Mouse (Mus musculus) kidney, postnatal 4 days (tissue): ENCODE measurements around the gene Kif20b.

ENCODE experiments used
- DNase-seq, 2 experiments: peaks; one replicate each; pipeline ENCODE4 v3.0.0; 2021; ENCODE audit warnings: mixed read lengths in 2 of 2

Kif20b gene

DNA sequence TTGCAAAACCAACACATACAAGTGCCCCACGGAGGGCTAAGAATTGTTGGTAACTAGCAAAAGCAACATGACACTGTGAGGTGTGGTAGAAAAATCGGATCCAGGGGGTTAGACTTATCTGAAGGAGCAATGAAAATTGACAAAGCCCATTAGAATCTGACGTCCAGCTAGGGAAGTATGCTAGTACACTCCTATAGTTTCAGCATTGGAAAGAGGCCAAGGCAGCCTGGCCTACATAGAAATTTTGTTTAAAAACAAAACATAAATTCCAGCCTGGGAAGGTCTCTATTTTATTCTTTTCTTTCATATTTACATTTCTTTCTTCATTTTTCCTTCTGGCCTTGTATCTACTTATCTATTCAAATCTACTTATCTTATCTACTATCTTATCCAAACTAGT, 1.6 kb upstream of the Kif20b start:
- DNase-seq: no peak

DNA sequence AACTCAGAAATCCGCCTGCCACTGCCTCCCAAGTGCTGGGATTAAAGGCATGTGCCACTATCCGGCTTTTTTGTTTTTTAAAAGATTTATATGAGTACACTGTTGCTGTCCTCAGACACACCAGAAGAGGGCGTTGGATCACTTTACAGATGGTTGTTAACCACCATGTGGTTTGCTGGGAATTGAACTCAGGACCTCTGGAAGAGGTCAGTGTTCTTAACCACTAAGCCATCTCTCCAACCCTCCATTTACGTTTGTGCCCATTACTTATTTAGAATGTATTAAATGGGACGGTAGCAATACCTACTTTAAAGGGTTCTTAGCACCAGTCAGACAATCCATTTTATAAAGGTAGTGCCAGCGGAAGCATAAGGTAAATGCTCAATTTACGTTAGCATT, 909 bp upstream of the Kif20b start:
- DNase-seq: peak; percentile 9 to 13

DNA sequence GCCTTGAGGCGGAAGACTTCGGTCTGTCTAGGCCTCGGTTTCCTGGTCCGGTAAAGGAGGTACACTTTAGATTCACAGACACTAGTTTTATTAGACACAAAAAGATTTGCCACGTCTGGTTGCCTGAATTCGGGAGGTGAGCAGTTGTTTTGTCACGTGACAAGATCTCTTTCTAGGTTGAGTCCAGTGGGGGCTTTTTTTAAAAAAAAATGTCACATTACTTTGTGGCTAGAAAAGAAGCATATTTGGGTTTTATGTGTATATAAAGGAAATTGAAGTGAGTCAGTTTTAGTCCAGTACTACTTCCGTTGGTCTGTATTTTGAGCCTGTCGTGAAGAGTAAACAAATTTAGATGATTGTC, 422 bp downstream of the Kif20b start:
- no peak for DNase-seq

DNA sequence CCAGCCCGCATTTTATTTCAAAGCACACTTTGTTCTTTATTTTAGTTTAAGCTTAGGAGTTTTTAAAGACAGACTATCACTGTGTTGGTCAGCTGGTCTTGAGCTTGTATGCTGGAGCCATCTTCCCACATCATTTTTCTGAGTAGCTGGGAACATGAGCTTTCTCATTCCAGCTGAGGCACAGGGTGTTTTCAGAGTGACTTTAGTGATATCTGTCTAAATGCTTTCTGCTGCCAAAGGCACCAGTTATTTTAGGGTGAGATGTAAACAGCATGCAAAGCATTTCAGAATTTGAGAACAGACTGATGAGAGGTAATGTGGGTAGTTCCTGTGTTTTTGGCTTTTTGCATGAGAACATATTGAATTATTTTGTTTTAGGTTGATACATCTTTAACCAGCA, 25.0 kb downstream of the Kif20b start:
- DNase-seq: no peak

DNA sequence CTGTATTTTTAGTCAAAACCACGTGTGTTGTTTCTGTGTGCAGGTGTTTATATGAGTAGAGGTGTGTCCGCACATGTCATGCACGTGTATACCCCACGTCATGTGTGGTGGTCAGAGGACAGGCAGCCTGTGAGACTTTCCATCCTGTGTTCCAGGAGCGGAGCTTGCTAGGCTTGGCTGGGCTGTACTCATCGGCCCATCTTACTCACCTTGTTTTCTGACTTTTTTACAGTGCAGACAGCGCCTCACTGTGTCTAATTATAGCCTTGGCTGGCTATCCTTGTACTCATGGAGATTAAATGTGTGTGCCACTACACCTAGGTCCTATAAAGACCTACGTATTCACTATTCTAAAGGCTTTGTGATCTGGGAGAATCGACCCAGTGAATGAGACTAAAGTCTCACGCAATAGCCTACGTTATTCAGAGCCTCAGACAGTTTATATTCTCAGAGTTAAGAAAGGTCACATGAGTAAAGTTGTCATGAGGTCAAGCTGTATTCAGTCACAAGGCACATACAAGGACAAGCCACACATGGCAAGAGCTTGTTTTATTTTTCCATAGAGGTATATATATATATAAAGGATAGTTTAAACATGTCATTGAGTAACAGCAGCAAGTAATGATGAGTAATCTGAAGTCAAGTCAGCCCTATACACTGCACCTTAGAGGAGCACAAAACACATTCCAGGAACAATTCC, 31.8 kb downstream of the Kif20b start:
- DNase-seq: no peak

DNA sequence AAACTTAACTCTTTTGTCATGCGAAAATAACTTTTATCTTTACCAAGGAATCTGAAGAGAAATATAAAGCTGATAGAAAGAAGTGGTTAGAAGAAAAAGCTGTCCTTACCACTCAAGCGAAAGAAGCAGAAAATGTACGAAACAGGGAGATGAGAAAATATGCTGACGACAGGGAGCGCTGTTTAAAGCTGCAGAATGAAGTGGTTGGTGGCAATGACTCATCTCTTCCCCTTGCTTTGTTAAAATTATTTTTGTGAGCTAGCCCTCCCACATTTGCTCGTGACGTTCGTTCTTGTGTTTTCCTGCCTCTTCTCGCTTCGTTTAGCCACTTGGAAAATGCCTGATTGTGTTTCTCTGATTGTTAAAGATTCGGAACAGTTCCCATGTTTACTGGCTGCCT, 37.2 kb downstream of the Kif20b start:
- DNase-seq: no peak

DNA sequence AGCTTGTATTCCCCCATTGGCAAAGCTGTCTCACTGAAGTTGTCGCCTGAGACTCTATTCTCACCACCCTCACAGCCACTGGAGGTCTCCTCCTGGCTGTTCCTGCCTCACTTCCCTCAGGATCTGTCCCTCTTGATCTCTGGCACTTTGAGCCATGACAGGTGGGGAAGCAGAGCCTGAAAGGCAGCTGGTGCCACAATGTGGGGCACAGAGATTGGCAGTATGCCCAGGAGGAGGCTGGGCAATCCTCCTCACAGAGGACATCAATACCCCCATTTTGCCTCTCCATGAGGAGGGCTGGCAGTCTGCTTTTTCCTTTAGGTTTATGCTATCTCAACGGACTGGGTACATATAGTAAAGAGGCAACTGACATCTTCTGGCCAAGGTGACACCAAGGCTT, 62.6 kb downstream of the Kif20b start:
- DNase-seq: no peak

DNA sequence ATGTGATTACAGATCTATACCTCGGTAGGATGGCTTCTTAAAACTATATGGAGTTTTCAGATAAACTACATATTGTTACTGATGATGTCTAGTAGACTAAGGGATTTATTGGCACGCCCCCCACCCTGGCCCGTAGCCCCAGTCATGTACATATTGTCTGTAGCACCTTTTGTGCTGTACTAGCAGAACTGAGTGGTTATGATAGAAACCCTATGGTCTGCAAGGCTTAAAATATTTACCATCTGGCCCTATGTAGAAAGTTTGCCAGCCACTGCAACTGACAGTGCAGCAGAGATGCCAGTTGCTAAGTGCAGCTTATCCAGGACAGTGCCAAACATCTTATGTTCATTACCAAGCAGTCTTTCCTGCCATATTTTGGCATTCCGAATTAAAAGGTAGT, 68.3 kb downstream of the Kif20b start:
- no peak for DNase-seq

DNA sequence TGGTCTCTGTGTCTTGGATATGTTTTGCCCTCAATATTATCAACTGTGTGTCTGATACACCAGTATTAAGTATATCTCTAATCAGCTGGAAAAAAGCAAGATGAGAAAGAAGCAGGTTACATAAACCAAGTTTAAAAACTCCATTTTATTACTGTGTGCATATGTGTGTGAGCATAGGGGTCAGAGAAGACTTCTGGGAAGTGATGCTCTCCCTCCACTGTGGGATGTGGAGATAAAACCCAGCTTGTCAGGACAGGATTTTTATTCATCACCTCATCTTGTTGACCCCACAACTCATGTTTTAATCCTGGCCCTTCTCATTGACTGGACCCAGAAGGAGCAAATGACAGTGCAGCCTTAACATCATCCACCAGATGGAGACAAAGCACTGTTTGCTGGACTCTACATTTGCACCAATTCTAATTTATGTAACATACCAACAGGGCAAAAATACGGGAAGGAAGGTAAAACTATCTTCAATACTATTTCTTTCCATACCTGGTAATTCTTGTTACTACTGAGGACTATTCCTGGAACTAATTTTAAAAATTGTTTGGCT, 70.9 kb downstream of the Kif20b start:
- DNase-seq: peak; percentile 50 to 52

DNA sequence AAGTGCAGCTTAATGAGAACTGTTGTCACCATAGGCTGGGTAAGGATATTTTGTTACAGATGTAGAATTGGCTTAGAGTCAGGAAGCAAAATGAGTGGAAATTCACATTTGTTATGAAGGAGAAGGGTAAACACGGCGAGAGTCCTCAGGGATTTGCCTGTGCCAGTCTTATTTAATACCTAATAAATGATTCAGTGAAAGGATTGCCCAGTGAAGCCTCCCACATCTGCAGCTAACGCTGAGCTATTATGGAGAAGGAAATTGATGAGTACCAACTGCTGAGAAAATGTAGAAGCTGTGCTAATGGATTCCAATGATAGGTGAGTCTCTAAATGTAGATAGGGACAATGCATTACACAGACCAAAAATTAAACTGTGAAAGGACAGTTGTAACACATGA, 92.9 kb downstream of the Kif20b start:
- DNase-seq: no peak

DNA sequence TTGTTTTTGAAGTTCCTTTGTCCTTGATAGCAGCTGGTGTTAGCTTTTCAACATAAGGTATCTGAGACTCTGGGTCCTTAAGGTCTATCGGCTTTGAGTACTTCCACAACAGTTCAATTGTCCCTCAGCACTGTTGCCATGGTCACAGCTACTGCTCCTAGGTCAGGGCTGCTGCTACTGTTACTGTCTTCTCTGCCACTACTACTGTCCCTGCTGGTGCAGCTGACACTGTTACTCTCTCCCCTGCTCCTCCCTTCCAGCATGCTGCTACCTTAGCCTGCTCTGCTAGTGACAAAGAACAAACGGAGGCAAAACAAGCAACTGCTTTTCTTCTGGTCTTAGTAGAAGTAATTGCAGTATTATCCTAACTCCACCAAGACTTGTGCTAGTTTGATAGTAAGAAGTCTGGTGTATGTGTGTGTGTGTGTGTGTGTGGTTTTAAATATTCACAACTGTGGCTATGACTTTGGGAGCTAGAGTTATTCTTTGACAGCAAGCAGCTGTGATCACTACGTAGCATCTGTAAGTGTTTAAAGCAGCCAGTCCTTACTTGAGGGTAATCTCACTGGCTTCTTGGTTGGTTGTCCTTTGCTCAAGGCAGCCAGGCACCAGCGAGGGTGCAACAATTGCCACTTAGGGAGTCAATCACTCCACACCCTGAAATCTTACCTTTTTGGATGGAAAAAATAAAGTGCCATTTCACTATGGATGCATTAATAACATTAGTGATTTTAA, 95.5 kb downstream of the Kif20b start:
- no peak for DNase-seq

DNA sequence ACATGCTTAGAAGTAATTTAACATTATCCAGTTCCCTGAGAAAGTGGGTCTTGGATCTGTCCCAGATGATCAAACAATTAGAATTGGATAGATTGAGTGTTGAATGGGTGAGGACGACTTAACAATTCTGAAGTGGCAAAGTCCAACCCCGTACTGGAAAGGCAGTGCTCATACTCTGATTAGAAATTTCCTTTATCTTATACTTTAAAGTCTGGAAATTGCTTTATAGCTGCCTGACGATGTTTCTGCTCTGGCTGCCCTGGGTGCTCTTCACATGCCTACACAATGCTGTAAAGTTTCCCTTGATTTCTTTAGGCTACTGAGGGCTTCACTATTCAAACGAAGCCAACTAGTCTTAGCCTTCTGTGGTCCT, 96.0 kb downstream of the Kif20b start:
- no peak for DNase-seq
